In the genomic region with DNA sequence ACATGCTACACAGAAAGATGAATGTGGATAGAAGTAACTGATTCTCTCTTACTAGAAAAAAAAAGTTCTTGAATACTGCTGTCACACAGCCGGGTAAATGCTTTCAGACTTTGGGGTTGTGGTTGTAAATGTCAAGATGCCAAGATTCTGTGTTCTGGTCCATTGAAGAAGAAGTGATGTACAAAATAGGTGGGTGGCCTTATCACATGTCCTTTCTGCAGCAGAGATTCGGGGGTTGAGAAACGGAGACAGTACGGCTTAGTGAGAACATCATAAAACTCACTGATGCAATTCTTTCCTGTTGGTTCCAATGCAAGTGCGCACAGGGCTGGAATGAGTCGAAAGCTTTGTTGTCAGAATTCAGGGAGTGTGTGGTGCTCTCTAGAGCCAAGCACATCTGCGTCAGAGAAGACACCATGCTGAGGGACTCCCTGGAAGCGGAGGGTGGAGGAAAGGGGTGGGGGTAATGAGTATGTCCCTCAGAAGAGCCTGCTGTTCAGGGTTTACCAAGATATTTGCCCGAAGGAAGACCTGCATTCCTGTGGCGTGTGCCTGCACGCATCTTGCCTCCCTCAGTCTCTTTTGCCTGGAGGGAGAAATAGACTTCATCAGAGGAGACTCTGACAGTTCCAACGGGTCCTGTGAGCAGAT, we compare ENCODE assay signal across 26 mouse cellular contexts.
A peak's percentile ranks its signal among the peaks of the same experiment; 100 is the strongest.
DNase-seq lines count a peak whose midpoint lies in the region; ATAC-seq and TF ChIP-seq lines count a peak whose summit lies in the region.
"Had no signal": no experiment of that assay in that cellular context is flagged by ENCODE, and none has a peak within 500 bp of the region (broad histone marks: within the 10 kb centered on the region; RNA-seq: fewer than 3 reads in every experiment).

No protein-coding gene starts in this region.

- H3K4me3 ChIP-seq in kidney, embryonic 16.5 days (ENCODE audit: low read length) = no peak overlapping the region
- no peak overlapping the region for H3K4me3 ChIP-seq in layer of hippocampus, adult 2 months
- H3K4me3 ChIP-seq: embryonic facial prominence, embryonic 12.5 days; gastrocnemius, adult 2 months; heart, embryonic 12.5 days; hindbrain, embryonic 12.5 days; left cerebral cortex, adult 2 months; limb, embryonic 13.5 days; liver, embryonic 15.5 days had no signal

- no peaks in the 10 kb centered on the region for H3K9me3 ChIP-seq in kidney, embryonic 16.5 days (ENCODE audit: low read length)
- H3K9me3 ChIP-seq: embryonic facial prominence, embryonic 12.5 days; heart, embryonic 12.5 days; hindbrain, embryonic 12.5 days; limb, embryonic 13.5 days; liver, embryonic 15.5 days had no signal

- H3K4me1 ChIP-seq in kidney, embryonic 16.5 days (ENCODE audit: insufficient read depth, low read length) = peaks cover 3% of the 10 kb centered on the region; the same call in 1 of the 2 replicates
- H3K4me1 ChIP-seq: embryonic facial prominence, embryonic 12.5 days; limb, embryonic 13.5 days; liver, embryonic 15.5 days had no signal

- peak overlapping the region; percentile 24; the same call in 1 of the 2 replicates for H3K9ac ChIP-seq in kidney, embryonic 16.5 days (replicated peaks; ENCODE audit: low read length)
- H3K9ac ChIP-seq: embryonic facial prominence, embryonic 12.5 days; heart, embryonic 12.5 days; hindbrain, embryonic 12.5 days; limb, embryonic 13.5 days; liver, embryonic 15.5 days had no signal

- WGBS in kidney, embryonic 16.5 days = 29% methylated on average over 12 of the region's 12 CpGs

- no peak overlapping the region for H3K27ac ChIP-seq in kidney, embryonic 16.5 days (ENCODE audit: low read length)
- no peak overlapping the region for H3K27ac ChIP-seq in layer of hippocampus, adult 2 months
- H3K27ac ChIP-seq: embryonic facial prominence, embryonic 12.5 days; gastrocnemius, adult 2 months; hindbrain, embryonic 12.5 days; left cerebral cortex, adult 2 months; limb, embryonic 13.5 days; liver, embryonic 15.5 days had no signal

- H3K36me3 ChIP-seq in kidney, embryonic 16.5 days (ENCODE audit: insufficient read depth, low read length) = no peaks in the 10 kb centered on the region
- H3K36me3 ChIP-seq: embryonic facial prominence, embryonic 12.5 days; heart, embryonic 12.5 days; hindbrain, embryonic 12.5 days; limb, embryonic 13.5 days; liver, embryonic 15.5 days had no signal

- no peak for DNase-seq in kidney, postnatal 36 days
- DNase-seq in Muller cell, postnatal 12 days (ENCODE audit: inconsistent ontology term) = peak; percentile 85
- DNase-seq in embryo, embryonic 11 days = peak; percentile 19
- DNase-seq in gonadal fat pad, adult 2 months (ENCODE audit: low read depth) = peak; percentile 31
- DNase-seq in T-cell, adult 2 months (ENCODE audit: low spot score) = no peak
- DNase-seq in layer of hippocampus, adult 2 months (ENCODE audit: low spot score in 2 of 2) = no peak
- DNase-seq: adrenal gland, postnatal 25 days; B cell, adult 2 months; cerebellum, adult 11 months; cerebellum, postnatal 10 days; gastrocnemius, adult 2 months; heart, postnatal 14 days; kidney, adult 9 months; layer of hippocampus, adult 9-11 months; right cerebral cortex, postnatal 4 days; thymus, adult 2 months had no signal

- TF ChIP-seq CTCF in layer of hippocampus, adult 2 months (conservative IDR thresholded peaks at IDR 0.05) = no peak

- ATAC-seq in kidney, embryonic 16.5 days (ENCODE audit: low FRiP score, low TSS enrichment) = peak; percentile 57
- ATAC-seq: forebrain, embryonic 16.5 days; inflammation-experienced regulatory T-cells, adult 6 months; midbrain, embryonic 16.5 days had no signal

- peak overlapping the region; percentile 31 for H3K4me2 ChIP-seq in kidney, embryonic 16.5 days (replicated peaks; ENCODE audit: low read depth, low read length)
- H3K4me2 ChIP-seq: embryonic facial prominence, embryonic 12.5 days; heart, embryonic 12.5 days; hindbrain, embryonic 12.5 days; limb, embryonic 13.5 days; liver, embryonic 15.5 days had no signal

- no peaks in the 10 kb centered on the region for H3K27me3 ChIP-seq in kidney, embryonic 16.5 days (ENCODE audit: insufficient read depth, low read length)
- H3K27me3 ChIP-seq: hindbrain, embryonic 12.5 days; liver, embryonic 15.5 days had no signal

Comparison
In these comparisons a context has a peak if more than half of its experiments do, and no peak if none do; other contexts are left out.
1. DNase-seq: peak in Muller cell, postnatal 12 days (single experiment), embryo, embryonic 11 days (single experiment) and gonadal fat pad, adult 2 months (single experiment); none in kidney, postnatal 36 days (0 of 2), T-cell, adult 2 months (single experiment) and layer of hippocampus, adult 2 months (0 of 2).